Mouse (Mus musculus): ENCODE measurements at regions not wholly inside any gene's neighbourhood (a gene's known extent, or its start where the extent isn't known, plus 50 kb on each side); places are given as distances from the start of the nearest gene placed in this dataset.
A peak's percentile ranks its signal among the peaks of the same experiment; 100 is the strongest.

DNA sequence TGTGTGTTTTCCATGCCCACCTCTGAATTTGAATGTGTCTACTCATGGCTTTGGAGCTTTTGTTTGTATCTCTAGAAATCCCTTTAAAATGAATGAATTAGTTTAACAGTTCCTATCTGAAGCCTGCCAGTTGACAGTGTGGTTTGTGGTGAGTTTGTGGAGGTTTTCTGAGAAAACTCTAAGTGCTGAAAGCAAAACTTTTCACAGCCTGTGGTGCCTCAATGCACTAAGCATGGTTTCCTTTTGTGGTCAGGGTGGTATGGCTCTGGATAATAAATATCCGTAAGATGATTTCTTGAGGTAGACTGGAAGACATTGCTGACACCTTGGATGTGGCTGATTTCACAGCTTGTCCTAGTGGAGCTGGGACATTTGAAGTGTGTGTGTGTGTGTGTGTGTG is 276.5 kb upstream of the Nr2f2 start:
- no peak for DNase-seq

DNA sequence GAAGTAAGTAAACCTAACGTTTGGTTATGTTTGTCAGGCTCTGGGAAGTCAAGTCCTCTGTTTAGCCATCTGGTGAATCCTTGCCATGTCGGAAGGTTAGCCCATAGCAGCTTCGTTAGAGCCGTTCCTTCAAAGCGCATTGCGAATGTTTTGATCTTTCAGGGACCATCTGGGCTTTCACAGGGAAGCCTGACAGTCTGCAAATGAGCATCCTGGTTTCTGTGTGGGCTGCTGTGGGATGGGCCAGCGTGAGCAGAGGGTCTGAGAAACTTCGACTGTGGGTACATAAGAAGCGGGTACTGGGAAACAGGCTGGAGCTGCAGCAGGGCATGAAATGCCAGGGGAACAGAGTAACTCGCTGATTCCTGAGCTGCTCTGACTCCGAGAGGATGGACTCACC is 274.7 kb upstream of the Nr2f2 start:
- DNase-seq: no peak

DNA sequence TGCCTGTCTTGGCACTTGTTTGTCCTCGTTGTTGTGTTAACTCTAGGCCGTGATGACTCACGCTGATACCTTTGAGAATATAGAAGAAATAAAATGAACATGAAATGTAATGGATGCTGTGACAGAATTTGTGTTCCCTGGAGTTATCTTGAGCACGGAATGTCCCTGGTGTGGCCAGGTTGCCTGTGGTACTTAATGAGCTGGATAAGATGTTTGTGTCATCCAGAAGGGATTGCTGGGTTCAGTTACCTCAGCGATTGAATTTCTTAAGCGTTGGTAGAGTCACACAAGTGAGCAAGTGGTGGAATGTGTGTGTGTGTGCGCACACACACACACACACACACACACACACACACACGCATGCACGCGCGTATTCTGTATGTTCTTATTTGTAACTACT is 274.0 kb upstream of the Nr2f2 start:
- no peak for DNase-seq

DNA sequence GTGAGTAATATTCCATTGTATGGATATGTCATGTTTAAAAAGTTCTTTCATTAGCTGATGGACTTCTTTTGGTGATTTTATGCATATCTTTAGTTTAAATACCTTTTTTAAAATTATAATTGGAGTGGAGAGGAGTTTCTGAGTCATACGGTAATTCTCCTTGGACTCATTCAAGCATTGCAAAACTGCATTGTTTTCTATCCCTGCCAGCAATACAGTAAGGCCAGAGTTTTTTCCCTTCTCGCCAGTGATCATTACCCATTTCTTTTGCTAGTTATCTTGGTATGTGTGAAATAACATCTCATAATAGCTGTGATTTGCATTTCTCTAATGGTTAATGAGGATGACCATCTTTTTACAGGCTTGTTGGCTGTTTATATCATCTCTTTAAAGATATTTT is 271.6 kb upstream of the Nr2f2 start:
- DNase-seq: no peak

DNA sequence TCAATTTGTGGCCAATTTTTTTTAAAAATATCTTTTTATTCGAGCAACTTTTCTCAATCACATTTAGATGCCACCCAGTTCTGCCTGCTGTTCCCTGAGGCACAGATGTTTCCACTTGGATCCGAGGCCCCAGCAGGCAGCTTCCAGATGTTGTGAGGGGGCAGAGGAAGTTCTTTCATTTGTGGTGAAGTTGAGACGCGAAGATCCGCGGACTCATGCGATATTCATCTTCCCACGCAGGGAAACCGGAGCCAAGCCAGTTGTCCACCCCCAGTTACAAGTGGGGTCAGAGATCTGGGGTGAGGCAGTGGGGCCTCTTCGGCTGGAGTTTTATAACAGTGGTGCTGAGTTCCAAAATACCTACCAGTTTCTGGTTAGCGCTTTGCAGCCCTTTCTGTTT is 267.5 kb upstream of the Nr2f2 start:
- peak; percentile 16 for DNase-seq

DNA sequence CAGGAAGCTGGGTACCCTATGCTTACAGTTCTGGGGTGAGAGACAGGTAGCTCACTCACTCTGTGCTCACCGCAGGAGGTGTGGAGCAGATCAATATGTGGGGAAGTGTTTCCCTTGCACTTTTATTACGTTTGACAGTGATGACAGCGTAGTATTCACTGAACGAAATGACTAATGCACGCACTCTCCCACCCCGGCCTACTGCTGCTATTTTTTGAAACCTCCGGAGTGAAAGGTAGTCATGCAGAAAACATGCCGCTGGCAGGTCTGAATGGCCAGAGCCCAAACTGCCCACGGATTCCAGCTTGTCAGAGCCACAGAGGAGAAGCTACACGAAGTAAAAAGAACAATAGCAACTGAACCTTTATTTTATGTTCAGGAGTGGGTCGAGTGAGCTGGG is 267.0 kb upstream of the Nr2f2 start:
- peak; percentile 12 for DNase-seq

DNA sequence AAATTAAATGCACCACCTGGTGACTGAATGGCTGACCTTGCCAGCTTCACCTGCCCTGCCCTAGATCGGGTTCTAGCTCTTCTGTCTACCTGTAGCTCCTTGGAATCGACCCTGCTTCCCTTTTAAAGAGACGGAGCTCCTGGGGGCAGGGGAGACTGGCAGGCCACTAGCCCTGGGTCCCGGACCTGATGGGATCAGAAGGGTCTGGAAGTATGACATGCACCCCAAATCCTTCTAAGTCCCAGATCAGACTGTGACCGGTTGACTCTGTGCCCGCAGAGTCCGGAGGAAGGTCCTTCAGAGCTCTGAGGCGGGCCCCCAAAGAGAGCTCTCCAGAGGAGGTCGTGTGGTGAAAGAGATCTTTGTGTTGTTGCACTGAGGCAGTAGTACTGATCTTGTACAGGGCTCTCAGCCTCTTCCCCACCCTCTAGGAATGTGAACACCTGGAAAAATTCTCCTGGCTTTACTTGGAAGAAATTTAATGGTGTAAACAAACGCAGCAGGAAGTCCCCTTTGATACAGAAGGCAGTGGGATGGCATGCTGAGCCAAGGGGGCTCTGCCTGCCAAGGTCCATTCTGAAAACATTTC is 259.2 kb upstream of the Nr2f2 start:
- DNase-seq: no peak

DNA sequence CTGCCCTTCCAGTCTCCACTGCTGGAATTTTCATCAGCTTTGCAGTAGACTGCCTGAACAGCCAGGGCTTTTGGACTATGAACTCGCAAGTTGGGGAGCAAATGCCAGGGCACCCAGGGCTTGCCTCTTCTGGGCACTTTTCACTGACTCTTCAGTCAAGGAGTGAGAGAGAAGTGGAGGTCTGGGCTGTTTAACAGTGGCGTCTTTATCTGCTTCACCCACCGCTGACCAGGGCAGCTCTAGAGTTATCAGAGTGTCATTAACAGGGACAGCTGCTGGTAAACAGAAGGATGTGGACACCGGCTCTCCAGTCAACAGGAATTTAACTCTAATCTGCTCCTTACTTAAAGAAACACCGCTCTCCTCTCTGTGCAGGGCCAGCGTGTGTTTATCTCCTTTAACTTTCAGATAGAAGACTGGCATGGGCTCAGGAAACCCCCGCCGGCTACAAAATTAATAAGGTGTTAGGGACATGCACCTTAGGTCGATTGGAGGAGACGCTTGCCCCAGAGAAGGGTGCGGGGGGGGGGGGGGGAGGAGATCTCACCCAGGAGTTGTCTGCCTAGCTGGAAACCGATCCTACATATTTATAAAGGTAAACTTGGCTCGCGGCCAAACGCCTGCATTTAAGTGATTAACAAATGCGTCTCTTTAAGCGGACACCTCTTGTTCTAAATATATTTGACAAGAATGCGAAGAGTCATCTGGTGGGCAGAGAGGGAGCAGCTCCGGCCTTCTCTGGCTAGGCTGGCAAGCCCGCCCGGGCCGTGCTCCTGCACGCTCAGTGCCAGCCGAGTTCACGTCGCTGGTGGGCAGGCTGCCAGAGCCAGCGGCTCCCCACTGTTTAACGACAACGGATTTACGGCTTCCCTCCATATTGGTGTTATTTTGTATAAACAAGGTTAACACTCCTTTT is 258.4 kb upstream of the Nr2f2 start:
- peak; percentile 85 for DNase-seq

DNA sequence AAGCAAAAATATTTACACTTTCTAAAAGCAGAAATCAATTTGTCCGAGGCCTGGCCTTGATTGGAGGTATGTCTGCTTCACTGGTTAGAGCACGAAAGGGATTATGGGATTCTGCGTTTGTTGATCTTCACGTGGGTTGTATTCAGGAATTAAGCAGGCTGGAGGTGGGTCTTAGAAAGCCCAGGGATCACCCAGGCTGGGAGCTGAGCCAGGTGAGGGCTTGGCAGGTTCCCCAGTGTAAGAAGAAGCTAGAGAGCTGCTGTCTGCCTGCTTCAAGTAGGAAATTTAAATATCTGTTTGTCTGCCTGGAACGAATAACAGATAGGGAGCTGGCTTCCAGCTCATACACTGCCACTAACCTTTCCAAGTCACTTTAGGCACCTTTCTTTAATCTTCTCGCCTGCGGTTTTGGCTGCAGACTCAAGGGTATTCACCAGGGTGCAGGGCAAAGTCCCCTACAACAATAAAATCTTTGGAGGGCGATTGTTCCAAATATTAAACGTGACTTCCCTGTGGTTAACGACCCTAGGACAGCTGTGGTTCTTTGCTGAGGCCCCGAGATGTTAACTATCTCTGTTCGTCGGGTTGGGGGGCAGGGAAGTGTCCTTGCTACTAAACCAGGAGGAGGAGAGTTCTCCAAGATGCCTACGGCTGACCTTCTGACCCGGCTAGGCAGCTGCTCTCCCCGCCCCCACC is 257.6 kb upstream of the Nr2f2 start:
- peak; percentile 70 for DNase-seq

DNA sequence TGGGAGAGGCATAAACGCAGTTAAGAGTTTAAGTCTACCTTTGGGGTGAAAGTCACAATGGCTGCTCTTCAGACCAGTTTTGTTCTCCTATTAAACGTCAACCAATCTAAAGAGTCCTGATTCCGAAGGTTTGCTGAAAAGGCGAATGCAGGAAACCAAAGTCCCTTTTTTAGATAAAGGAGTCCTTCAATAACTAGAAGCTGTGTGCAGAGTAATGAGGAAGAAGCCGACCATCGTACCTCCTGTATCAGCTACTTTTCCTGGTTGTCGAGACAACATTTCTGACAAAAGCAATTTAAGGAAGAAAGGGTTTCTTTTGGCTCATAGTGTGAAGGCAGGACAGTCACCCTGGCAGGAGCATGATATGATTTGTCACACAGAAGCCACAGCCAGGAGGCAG is 252.9 kb upstream of the Nr2f2 start:
- DNase-seq: no peak

DNA sequence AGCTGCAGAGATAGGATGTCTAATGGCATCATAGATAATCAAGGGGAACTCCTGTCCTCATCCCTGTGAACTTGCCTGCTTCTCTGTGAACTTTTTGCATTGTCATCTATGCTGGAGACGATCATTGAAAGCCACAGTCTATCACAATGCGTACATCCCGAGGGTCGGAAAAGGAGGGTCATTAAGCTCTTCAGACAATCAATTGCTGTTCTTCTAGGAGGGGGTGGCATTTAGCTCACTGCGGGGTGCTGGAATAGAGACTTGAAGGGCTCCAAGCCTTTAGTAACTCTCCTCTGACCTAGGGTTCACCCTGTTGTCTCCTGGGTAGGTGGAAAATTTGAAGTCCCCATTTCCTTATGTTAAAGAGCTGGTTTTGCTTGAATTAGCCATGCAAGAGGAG is 251.7 kb upstream of the Nr2f2 start:
- DNase-seq: no peak

DNA sequence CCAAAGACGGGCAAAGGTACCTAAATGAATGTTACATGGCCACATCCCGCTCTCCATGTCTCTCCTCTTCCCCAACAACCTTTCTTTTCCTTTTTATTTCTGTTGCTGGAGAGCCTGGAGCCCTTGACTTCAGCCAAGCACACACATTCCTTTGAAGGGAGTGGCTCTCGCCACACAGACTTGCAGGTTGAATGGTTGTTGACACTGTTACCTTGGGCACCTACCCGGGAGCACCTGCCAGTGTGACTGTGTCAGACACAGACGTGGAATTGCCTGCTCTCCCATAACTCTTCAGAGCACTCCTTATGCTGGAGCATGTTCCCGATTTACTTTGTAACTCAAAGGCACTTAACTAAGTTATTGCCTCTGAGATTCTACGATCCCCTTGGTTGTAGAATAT is 240.0 kb upstream of the Nr2f2 start:
- no peak for DNase-seq

DNA sequence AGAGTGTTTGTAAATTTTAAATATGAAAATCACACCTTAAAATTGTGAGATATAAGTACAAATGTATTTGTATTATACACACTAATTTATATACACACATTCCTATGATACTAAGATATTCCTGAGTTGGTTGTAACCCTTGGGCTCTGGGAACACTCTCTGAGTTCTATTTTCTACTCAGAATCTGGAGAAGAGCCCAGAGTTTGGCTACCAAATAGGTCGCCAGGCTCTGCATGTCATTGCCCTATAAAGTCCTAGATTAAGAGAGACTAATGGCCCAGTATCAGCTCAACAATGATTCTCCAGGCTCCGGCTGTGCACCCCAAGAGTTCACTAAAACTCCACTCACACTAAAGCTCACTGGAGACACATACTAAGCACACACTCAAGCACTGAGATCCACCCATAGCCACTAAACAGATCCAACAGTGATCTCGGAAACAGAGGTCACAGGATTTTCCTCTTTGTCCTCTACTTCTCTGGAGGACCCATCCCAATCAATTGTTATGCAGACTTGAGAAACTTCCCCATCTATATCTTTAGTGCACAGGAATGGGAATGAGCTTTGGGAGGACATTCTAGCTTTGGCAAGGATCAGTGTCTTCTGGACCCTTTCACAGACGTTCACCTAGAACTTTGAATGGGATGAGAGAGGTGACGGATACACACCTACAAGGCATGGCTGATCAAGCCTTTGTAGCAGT is 238.1 kb upstream of the Nr2f2 start:
- no peak for DNase-seq

DNA sequence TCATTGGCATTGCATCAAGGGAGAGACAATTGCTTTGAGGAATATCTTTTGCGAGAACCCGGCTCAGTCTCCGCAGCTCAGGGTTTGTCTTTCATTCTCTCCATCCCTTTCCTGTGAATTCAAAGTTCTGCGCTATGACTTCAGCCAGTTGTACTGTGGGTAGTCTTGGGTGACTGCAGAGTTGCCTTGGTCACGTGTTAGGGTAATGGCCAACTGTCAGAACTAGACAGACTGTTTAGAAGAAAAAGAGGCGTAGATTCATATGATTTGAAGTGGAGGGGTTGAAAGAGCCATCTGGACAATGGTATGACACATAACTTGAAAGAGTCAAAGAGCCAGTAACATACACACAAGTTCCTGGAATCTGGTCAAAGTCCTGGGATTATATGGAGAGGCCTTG is 226.5 kb upstream of the Nr2f2 start:
- DNase-seq: no peak

DNA sequence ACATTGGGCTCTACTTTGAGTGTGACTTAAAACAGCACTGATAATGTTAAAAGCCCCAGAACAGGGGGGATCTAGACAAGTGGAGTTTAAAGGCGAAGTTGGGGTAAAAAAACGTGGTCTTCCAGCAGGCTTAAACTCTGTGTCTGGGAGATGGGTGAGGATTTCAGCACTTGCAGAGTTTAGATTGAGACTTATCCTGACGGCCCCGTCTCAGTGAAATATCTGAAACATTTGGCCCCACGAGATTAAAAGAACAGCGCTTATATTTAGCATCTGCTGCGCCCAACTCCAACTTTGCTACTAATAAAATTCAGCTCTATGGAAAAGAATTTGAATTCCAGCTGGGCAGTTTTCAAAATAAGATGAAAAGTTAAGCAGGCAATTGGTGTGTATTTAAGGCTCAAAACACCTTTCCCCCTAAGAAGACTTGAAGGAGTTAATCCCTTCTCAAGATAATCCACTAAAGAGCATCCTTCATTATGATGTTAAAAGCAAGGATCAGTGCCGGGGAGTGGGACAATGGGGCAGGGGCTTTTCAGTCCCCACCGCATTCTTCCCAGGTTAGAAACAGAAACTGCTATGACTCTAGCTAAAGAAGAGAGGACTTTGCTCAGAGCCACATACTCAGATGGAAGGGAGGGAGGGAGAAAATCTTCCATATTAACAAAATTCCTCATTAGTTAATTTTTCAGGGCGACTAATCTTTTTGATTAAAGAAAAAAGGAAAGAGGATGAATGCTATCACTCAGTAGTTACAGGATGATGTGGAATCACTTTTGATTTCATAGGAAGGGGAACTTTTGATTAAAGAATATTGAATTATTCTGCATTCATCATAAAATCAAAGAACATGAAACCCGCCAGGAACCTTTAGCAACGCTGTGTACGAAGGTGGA is 225.1 kb upstream of the Nr2f2 start:
- no peak for DNase-seq

DNA sequence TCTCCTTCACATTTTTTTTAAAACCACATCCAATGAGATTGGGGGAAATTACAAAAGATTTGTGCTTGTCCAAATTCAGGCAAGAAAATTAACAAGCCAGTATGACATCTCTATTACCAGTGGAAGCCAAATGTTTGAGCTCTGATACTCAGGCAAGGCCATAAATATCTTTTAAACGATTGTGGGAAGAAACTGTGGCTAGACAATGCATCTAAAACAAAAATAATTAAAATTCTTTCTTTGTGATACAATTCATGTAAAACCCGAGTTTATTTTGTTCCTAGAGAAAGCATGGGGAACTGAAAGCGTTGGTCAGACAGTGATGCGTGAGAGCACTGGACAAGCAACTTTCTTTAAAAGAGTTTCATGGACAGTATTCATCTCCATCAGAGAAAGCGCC is 223.2 kb upstream of the Nr2f2 start:
- DNase-seq: no peak

DNA sequence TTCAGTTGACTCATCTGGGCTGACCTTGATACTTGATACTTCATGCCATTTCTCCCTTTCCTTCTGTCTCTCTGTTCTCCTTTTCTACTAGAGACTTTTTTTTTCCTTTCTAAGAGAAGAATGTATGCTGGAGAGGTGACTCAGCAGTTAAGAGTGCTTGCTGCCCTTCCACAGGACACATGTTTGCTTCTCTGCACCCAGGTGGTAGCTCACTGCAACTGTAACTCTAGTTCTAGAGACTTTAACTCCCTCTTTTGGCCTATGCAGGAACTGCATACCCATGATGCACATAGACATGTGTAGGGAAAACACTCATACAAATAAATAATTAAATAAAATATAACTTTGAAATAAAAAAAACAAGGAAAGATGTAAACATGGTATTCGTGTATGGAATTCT is 221.5 kb upstream of the Nr2f2 start:
- no peak for DNase-seq

DNA sequence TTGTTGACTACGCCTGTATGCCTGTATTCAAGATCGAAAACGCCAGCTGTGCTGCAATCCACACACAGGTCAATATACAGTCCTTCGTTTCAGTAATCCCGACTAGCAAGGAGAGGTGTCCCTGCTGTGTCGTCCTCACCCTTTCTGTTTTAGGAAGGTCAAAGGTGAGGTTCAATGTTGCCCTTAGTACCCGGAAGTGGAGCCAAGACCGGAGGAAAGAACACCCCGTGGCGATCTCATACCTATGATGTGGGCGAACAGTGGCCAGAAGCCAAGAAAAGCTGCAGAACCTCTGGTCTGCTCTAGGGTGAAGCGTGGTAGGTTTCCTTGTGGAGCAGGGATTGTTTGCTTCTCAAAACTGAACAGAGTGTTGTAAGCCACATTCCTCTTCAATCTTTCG is 217.9 kb upstream of the Nr2f2 start:
- no peak for DNase-seq

DNA sequence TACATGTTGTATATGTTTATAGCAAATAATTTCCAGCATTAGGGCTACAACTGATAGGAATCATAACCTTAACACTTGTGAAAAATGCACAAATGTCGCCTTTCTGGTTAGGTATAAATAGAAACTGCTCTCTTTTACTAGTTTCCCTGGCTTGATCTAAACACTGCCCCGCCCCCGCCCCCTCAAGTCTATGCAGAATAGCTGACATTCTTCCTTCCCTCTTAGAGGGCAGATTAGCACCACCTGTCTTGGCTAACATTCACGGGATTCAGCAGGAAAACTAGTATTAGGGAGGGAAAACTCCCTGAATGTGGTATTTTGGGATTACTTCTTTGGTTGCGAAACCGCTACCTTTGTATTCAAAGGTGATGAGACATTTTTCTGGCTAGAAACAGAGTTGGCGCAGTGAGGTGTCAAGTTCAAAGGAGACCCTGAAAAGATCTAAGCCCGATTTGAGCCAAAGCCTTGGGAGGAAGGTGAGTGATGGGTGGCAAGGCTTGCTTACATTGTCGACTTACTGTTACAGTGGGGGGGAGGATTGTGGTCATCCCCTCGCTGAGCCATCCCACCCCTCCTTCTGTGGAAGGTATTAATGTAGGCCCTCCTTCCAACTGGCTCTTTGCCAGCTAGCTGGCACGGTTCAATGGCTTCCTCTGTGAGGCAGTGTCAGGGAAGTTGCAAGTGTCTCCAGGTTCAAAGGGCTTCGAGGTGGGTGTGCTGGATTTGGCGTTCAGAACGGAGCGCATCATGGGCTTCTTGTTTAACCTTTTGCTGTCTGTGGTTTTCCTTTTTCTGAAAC is 209.8 kb upstream of the Nr2f2 start:
- DNase-seq: peak; percentile 27

DNA sequence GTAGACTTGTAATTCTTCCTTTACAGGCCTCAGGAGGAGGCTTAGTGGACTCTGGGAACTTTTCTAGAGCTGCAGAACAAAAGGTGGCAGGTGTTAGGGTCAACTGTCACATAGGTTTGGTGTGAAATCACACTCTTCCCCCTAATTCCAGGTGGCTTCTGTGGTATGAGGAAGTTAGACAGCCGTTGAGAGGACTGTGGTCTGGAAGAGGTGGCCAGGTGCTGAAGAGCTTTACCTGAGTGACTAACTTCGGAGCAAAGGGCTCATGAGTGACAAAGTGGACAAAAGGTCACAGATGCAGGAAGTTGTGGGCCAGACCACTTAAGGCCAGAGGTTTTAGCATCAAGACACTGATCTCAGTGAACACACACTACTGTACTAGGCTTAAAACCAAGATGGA is 209.1 kb upstream of the Nr2f2 start:
- DNase-seq: no peak

DNA sequence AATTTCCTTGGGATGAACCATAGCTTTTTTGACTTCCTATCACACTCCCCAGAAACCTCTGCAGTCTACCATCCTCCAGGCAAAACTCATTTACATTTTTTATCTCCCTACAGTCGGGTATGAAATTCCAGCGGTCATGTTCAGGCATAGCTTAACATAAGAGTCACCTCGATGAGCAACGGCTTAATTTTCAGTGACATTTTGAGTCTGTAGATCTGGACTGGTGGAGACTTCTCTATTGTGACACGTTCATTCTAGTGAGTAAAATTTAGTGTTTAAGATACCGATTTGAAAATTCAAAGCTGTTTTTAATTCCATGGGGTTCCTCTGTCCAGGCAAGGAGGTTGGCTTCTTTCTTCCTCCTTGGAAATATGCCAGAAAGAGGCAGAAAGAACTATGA is 207.7 kb upstream of the Nr2f2 start:
- no peak for DNase-seq

All from heart, postnatal 4 days (tissue).